Mouse (Mus musculus): ENCODE results near the gene Plpp2. TPM values are rescaled to one million over a fixed set of nuclear protein-coding genes. Genes with fewer than 3 reads are reported as not detected.

The Plpp2 gene
- polyA plus RNA-seq, 1 experiment from 2014 or later = 28.3 TPM

DNA sequence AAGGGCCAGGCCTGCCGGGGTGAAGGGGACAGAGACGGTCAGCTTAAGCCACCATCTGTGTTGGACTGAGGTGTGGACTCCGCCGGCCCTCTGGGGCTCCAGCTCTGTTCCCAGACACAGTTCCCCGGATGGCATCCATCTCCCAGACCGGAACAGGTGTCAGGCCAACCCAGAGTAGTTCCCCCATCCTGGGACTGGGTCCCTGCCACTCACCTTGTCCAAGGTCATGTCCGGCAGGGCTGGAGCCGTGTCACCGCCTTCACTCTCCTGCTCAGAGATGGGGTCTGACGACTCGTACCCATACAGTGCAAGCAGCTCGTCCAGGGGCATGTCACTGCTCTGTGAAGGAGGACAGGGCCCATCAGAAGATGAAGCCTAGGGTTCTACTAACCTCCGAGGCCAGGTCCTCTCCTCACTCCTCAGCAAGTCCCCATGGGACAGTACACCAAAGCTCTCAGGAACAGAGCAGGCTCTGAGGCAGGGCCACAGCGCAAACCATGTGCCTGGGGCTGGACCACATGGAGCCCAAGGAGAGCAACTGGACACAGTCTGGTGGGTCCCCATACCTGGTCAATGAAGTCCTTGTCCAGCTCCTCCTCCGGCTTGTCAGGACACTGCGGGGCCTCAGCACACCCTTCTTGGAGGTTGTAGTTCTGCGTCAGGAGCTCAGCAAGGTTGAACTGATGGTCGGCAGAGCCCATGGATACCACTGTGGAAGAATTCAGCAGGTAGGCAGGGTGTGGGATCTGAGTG is 15.6 kb upstream of the Plpp2 start:
- Histone ChIP-seq H3K36me3 (peaks cover 65% of the 10 kb centered on the region), H3K9me3 (no peaks in the 10 kb centered on the region)
- 94% methylated on average over 18 of the region's 18 CpGs for WGBS

DNA sequence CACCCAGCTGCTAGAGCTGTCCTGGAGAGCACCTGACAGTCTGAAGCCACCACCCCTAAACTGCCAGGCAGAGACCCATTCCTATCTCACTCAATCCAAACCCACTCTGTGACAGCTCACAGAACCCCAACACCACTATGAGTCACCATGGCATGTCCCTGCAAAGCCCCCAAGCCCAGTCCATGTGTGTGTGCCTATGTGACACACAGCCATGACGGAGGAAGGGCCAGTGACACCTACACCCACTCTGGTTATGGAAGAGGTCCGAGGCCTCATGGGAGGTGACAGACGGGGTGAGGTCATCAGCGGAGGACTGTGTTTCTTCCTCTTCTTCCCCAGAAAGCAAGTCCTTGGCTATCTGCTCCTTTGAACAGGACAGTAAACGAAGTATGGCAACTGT is 14.9 kb upstream of the Plpp2 start:
- Histone ChIP-seq H3K36me3 (peaks cover 71% of the 10 kb centered on the region), H3K27me3 (no peaks in the 10 kb centered on the region), H3K9ac (no peak overlapping the region), H3K4me2 (no peak overlapping the region), H3K4me1 (peaks cover 16% of the 10 kb centered on the region), H3K27ac (no peak overlapping the region), H3K4me3 (no peak overlapping the region), H3K9me3 (no peaks in the 10 kb centered on the region)
- WGBS = 89% methylated on average over 5 of the region's 5 CpGs
- no peak for ATAC-seq (ENCODE audit: insufficient number of reproducible peaks, low FRiP score, low TSS enrichment, low read depth)

More for the DNA sequence above, 15.6 kb upstream of the Plpp2 start:
- no peak overlapping the region for H3K4me2 ChIP-seq
- no peak overlapping the region for H3K4me3 ChIP-seq
- H3K9ac ChIP-seq = no peak overlapping the region
- H3K27ac ChIP-seq = no peak overlapping the region
- no peak for ATAC-seq (ENCODE audit: insufficient number of reproducible peaks, low FRiP score, low TSS enrichment, low read depth)
- peaks cover 22% of the 10 kb centered on the region for H3K4me1 ChIP-seq
- no peaks in the 10 kb centered on the region for H3K27me3 ChIP-seq

GRCm38 (mm10) chr10:79547148-79547675 is 13.6 kb upstream of the Plpp2 start:
- ATAC-seq (ENCODE audit: insufficient number of reproducible peaks, low FRiP score, low TSS enrichment, low read depth) = no peak
- Histone ChIP-seq H3K4me3 (no peak overlapping the region), H3K9me3 (no peaks in the 10 kb centered on the region), H3K4me1 (peaks cover 3% of the 10 kb centered on the region; the same call in 1 of the 2 replicates), H3K27ac (no peak overlapping the region), H3K9ac (no peak overlapping the region), H3K27me3 (no peaks in the 10 kb centered on the region), H3K36me3 (peaks cover 84% of the 10 kb centered on the region), H3K4me2 (no peak overlapping the region)
- WGBS = 70% methylated on average over 5 of the region's 5 CpGs

GRCm38 (mm10) chr10:79546483-79546882 is 12.9 kb upstream of the Plpp2 start:
- Histone ChIP-seq H3K36me3 (peaks cover 92% of the 10 kb centered on the region), H3K4me3 (no peak overlapping the region), H3K4me1 (no peaks in the 10 kb centered on the region), H3K27ac (no peak overlapping the region), H3K27me3 (no peaks in the 10 kb centered on the region), H3K4me2 (no peak overlapping the region), H3K9ac (no peak overlapping the region), H3K9me3 (no peaks in the 10 kb centered on the region)
- no peak for ATAC-seq (ENCODE audit: insufficient number of reproducible peaks, low FRiP score, low TSS enrichment, low read depth)
- WGBS = 89% methylated on average over 11 of the region's 11 CpGs

DNA sequence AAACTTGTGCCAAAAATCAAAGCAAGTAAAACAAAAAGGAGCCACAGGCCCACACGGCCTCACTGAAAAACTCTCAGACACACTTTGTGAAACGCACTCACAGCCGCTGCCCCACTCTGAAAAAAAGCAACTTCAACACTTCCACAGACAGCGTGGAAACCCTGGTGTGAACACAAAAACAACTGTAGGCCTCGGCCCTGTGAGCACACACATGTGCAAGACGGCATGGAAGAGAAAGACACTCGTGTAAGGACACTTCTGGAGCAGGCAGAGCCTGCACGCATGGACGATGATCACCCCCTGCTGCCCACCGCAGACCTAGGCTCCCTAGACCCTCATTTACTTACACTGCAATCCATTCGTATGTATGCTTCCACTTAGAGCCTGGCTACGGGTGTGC is 12.3 kb upstream of the Plpp2 start:
- Histone ChIP-seq H3K36me3 (peaks cover 98% of the 10 kb centered on the region), H3K4me3 (no peak overlapping the region), H3K9ac (no peak overlapping the region), H3K27ac (no peak overlapping the region), H3K27me3 (no peaks in the 10 kb centered on the region), H3K9me3 (no peaks in the 10 kb centered on the region), H3K4me2 (no peak overlapping the region), H3K4me1 (no peaks in the 10 kb centered on the region)
- WGBS = 91% methylated on average over 12 of the region's 12 CpGs
- no peak for ATAC-seq (ENCODE audit: insufficient number of reproducible peaks, low FRiP score, low TSS enrichment, low read depth)

- WGBS = 92% methylated on average over 5 of the region's 5 CpGs
Observed at GRCm38 (mm10) chr10:79544631-79545030, 11.0 kb upstream of the Plpp2 start.

DNA sequence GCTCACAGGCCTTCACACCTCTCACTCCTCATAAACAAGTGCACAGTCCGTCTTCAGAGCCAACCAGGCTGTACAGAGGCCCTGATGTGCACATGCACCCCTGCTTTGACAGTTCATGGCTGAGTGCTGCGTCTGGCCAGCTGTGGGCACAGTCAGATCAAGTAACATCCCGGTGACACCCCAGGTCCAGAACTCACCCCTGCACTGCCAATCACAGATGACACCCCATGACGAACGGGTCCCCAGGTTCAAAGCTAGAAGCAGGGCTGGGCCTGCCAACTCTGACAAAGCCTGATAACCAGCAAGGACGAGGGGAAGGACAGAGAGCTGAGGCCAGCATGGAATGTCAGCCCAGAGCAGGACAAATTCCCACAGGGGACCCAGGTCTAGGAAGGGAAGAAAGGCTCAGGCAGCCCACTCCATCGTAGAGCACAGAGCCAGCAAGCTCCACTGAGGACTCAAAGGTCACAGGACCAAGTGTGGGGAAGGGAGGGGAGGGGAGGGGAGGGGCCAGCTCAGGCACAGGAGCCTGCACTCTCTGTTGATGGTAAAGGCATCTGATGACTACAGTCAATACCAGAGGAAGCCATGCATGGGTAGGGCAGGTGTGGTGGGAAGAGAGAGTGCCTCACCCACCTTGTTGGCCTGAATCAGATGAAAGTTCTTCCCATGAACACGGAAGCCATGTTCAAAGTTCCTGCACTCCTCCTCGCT is 10.4 kb upstream of the Plpp2 start:
- no peak overlapping the region for H3K4me3 ChIP-seq
- 80% methylated on average over 9 of the region's 9 CpGs for WGBS
- H3K27me3 ChIP-seq = no peaks in the 10 kb centered on the region
- ATAC-seq (ENCODE audit: insufficient number of reproducible peaks, low FRiP score, low TSS enrichment, low read depth) = no peak
- no peaks in the 10 kb centered on the region for H3K4me1 ChIP-seq
- peaks cover 100% of the 10 kb centered on the region for H3K36me3 ChIP-seq
- no peak overlapping the region for H3K4me2 ChIP-seq
- no peak overlapping the region for H3K9ac ChIP-seq
- no peak overlapping the region for H3K27ac ChIP-seq
- no peaks in the 10 kb centered on the region for H3K9me3 ChIP-seq

More at GRCm38 (mm10) chr10:79544631-79545030, 11.0 kb upstream of the Plpp2 start:
- H3K9ac ChIP-seq = no peak overlapping the region
- H3K4me1 ChIP-seq = no peaks in the 10 kb centered on the region
- no peak overlapping the region for H3K4me2 ChIP-seq
- no peak overlapping the region for H3K4me3 ChIP-seq
- no peak for ATAC-seq (ENCODE audit: insufficient number of reproducible peaks, low FRiP score, low TSS enrichment, low read depth)
- no peak overlapping the region for H3K27ac ChIP-seq
- H3K27me3 ChIP-seq = no peaks in the 10 kb centered on the region
- H3K9me3 ChIP-seq = no peaks in the 10 kb centered on the region
- peaks cover 100% of the 10 kb centered on the region for H3K36me3 ChIP-seq

- Histone ChIP-seq H3K27me3 (no peaks in the 10 kb centered on the region), H3K9ac (no peak overlapping the region), H3K36me3 (peaks cover 91% of the 10 kb centered on the region), H3K4me3 (no peak overlapping the region), H3K9me3 (no peaks in the 10 kb centered on the region), H3K4me1 (no peaks in the 10 kb centered on the region), H3K4me2 (no peak overlapping the region), H3K27ac (no peak overlapping the region)
- no peak for ATAC-seq (ENCODE audit: insufficient number of reproducible peaks, low FRiP score, low TSS enrichment, low read depth)
- 93% methylated on average over 11 of the region's 11 CpGs for WGBS
Observed at GRCm38 (mm10) chr10:79542171-79542570, 8.6 kb upstream of the Plpp2 start.

- ATAC-seq (ENCODE audit: insufficient number of reproducible peaks, low FRiP score, low TSS enrichment, low read depth) = no peak
- Histone ChIP-seq H3K4me2 (no peak overlapping the region), H3K4me3 (no peak overlapping the region), H3K36me3 (peaks cover 85% of the 10 kb centered on the region), H3K9me3 (no peaks in the 10 kb centered on the region), H3K9ac (no peak overlapping the region), H3K27ac (no peak overlapping the region), H3K27me3 (no peaks in the 10 kb centered on the region), H3K4me1 (no peaks in the 10 kb centered on the region)
- WGBS = 86% methylated on average over 15 of the region's 15 CpGs
Observed at GRCm38 (mm10) chr10:79541522-79541921, 7.9 kb upstream of the Plpp2 start.

DNA sequence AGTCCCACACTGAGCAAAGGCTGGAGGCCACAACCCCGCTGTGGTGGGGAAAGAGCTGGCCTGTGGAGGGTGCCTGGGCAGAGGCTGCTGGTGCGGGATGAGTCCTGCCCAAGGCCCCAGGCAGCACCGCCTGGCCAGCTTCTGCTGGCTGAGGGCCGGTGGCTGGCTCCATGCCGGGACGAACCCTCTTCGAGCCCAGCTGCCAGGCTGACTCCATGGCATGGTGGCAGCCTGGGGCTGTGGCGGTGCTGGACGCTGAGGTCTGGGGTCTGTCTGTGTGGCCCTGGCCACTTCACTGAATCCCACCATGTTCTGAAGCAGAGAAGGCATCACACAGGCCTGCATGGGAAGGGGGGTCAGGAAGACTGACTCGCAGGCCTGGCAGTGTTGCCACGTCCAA is 7.2 kb upstream of the Plpp2 start:
- H3K27ac ChIP-seq = no peak overlapping the region
- H3K4me2 ChIP-seq = no peak overlapping the region
- ATAC-seq (ENCODE audit: insufficient number of reproducible peaks, low FRiP score, low TSS enrichment, low read depth) = no peak
- no peaks in the 10 kb centered on the region for H3K9me3 ChIP-seq
- H3K4me1 ChIP-seq = no peaks in the 10 kb centered on the region
- peaks cover 77% of the 10 kb centered on the region for H3K36me3 ChIP-seq
- H3K9ac ChIP-seq = no peak overlapping the region
- H3K27me3 ChIP-seq = no peaks in the 10 kb centered on the region
- H3K4me3 ChIP-seq = no peak overlapping the region
- WGBS = 94% methylated on average over 11 of the region's 11 CpGs

DNA sequence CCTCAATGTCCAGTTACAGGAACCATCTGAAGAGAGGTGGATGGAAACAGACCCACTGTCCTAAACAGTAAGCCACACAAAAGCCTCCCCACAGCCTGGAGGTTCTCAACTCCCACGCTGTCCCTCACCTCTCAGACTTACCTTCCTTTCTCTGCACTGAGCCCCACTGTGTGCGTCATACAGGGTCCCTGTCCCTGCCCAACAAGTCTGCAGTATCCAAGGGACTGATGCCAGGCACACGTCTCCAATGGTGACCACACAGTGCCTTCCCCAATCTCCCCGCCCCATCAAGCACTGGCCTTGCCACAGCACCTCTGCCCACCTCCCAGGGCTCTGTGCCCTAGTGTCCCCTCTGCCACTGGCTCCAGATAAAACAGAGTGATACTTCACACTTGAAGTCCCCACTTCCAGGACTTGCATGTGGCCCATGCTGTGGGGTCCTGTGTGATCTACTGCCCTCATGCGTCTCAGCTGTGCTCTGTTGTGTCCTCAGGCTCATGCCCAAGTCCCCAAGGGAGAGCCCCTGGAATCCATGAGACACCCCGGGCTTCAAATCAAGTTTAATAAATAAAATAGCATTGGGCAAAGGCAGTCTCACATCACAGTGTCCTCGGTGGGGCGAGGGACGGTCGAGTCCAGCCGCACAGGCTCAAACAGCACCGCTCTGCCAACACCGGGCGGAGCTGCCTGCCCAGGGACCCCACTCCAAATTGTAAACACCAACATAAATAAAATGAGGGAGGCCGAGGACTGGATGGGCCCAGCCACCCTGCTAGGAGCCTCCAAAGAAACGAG is 6.3 kb upstream of the Plpp2 start:
- Histone ChIP-seq H3K9me3 (no peaks in the 10 kb centered on the region), H3K27me3 (no peaks in the 10 kb centered on the region), H3K36me3 (peaks cover 69% of the 10 kb centered on the region), H3K4me1 (no peaks in the 10 kb centered on the region), H3K4me2 (no peak overlapping the region), H3K4me3 (no peak overlapping the region), H3K27ac (no peak overlapping the region), H3K9ac (no peak overlapping the region)
- no peak for ATAC-seq (ENCODE audit: insufficient number of reproducible peaks, low FRiP score, low TSS enrichment, low read depth)
- 91% methylated on average over 16 of the region's 16 CpGs for WGBS
